Mouse (Mus musculus) embryo, embryonic 11.5 days (tissue): ENCODE measurements around the gene Coq8b.
A peak's percentile ranks its signal among the peaks of the same experiment; 100 is the strongest.

Source experiments
- DNase-seq: peaks from one replicate; pipeline ENCODE4 v3.0.0-alpha.2; 2012; ENCODE audit warnings: low read depth, low spot score

Gene Coq8b

DNA sequence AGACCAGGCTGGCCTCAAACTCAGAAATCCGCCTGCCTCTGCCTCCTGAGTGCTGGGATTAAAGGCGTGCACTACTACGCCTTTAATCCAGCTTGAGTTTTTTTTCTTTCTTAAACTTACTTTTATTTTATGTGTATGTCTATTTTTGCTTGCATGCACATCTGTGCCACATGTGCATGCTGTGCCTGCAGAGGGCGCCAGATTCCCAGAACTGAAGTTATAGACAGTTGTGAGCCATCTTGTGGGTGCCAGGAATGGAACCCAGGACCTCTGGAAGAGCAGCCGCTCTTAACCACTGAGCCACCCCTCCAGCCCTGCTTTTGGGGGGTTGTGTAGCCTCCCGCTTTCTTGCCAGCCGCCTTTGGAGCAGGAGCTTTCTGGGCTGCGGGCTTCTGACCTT is 38.6 kb downstream of the Coq8b start:
- no peak for DNase-seq

DNA sequence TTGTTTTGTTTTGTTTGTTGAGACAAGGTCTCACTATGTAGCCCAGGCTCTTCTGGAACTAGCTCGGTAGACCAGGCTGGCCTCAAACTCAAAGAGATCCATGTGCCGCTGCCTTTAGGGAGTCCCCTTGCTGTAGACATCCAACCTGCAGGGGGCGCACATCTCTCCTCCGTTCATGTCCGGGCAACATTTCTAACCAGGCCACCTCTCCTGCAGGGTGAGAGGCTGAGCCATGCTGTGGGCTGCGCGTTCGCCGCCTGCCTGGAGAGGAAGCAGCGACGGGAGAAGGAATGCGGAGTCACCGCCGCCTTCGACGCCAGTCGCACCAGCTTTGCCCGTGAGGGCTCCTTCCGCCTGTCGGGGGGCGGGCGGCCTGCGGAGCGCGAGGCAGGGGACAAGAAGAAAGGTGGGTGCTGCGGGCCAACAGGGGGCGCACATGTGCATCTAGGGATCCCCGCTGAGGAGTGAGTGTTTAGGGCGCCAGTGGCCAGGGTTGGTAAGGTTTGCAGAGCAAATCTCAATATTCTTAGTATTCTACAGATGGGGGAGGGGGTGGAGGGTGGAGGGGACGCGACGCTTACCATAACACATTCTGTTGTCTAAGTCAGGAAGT is 41.0 kb downstream of the Coq8b start:
- DNase-seq: no peak

GRCm38 (mm10) chr7:27274916-27275315 is 42.1 kb downstream of the Coq8b start:
- no peak for DNase-seq

DNA sequence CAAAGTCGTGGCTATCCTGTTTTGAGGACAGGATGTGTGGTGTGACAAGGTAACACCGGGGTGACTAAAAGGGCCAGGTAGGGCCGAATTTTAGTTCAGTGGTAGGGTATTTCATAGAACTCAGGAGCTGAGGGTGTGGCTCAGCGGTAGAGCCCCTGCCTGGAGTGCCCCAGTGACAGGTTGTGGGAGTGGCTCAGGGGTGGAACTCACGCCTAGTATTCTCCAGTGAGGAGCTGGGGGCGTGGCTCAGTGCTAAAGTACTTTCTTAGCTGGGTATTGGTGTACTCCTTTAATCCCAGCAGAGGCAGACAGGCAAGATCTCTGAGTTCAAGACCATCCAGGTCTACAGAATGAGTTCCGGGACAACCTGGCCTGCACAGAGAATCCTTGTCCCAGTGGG is 43.2 kb downstream of the Coq8b start:
- DNase-seq: no peak

GRCm38 (mm10) chr7:27277191-27277590 is 44.4 kb downstream of the Coq8b start:
- DNase-seq: no peak

GRCm38 (mm10) chr7:27281717-27282116 is 48.9 kb downstream of the Coq8b start:
- no peak for DNase-seq

DNA sequence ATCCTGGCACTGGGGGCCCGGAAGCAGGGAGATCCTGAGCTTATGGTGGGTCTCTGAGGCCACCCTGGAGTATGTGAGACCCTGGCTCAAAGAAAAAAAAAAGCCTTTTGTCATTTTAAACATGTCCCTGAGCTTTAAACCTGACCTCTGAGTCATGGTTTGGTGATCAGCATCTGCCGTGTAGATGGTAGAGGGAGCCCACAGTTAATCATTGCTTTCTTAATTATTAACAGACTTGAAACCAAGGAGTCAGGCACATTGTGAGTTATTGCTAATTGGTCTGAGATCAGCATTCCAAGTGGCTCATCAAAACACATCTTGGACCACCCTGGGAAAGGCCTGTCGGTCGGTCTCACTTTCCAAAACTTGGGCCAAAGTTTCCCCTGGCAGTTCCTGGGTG is 49.4 kb downstream of the Coq8b start:
- no peak for DNase-seq

DNA sequence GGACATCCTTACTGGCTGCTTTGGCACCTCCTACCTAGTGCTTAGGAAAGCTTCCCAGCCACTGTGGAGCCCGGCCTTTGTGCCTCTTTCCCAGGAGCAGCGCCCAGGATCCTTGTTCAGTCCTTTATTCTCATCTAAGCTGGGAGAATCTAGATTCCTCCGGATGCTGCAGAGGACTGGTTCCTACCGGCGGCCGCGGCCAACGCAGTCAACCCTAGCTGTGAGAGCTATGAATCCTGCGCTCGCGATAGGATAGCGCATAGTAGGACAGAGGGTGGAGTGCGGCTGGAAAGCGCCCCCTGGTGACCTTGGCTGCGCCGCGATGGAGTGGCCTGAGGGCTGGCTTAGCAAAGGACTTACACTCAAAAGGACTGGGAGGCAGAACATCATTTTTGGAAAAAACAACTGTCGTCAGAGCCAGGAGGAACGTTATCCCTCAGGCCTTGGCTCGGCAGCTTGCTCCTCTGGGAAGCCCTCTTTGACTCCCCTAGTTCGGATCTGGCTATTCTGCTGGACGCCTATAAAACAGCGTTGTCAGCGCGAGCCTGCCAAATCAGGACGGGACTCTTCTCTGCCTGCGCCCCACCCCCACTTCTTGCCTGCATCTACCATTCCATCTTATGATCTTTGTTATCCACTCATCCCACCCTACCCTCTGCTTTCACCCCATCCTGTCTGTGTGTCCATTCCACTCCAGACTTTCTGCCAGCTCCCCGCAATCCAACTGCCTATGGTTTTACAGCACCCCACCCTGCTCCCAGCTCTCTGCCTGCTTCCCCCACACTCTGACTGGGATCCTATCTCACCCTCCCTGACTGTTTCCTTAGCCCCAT is 52.3 kb downstream of the Coq8b start:
- peak; percentile 17 for DNase-seq

DNA sequence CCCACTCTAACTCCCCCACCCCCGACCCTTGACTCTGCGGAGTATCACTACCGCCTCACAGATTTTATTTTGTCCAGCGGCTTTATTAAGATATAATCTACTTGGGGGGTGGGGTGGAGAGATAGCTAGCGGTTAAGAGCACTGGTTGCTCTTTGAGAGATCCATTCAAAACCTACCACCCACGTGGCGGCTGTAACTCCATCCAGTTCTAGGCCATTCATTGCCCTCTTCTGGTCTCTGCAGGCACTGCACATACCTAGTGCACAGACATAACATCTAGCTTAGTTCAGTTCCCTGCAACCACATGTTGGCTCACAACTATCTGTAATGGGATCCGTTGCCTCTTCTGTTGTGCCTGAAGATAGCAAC is 52.9 kb downstream of the Coq8b start:
- DNase-seq: peak; percentile 64

DNA sequence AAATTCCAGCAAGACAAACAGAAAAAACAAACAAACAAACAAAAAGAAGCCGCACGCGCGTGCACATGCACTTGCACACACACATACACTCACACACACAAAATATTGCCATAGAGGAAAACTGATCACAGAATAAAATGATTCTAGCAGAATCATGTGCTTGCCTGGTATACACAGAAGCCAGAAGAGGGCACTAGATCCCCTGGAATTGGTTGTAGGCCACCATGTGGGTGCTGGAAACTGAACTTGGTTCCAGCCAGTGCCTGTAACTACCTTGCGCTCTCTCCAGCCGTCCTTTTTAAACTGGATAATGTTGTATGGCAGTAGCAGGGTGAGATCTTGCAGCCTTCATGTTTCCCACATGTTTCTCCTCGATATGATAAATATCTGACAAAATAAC is 55.9 kb downstream of the Coq8b start:
- DNase-seq: no peak

DNA sequence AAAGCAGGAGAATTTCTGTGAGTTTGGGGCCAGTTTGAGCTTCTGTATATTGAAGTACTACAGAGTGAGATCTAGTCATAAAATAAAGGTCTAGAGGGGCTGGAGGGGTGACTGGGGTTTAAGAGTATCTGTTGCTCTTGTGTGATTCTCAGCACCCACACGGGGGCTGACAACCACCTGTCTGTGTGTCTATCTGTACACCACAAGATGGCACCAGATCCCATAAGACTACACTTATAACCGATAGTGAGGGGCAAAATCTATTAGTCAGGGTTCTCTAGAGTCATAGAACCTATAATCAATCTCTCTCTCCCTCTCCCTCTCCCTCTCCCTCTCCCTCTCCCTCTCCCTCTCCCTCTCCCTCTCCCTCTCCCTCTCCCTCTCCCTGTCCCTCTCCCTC is 57.7 kb downstream of the Coq8b start:
- DNase-seq: no peak

DNA sequence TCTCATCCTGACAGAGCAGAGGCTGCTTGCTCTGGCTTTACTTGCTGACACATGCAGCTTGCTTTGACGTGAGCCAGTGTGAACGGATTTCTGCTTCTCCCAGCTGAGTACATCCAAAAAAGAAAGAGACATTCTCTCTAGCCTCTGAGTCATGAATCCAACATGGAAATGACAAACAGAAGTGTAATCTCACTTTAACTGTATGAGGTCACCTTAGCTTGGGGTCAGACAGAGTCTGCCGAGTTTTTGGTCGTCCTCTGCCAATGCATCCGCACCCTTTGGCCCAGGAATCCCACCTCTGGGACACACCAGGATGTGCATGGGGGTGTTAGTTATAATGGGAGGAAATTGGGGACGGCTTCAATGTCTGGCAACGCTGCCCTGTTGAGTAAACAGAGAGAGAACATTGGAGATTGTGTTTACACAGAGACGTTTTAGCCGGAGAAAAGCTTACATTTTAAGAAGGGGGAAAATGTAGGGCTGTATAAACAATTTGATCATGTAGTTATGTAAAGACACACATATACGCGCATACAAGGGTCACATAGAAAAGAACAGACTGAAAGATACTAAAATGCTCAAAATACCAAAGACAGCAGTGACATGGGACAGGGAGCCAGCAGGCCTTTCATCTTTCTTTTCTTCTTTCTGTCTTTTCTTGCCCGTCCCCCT is 59.1 kb downstream of the Coq8b start:
- DNase-seq: no peak

- DNase-seq: no peak
Measured at GRCm38 (mm10) chr7:27295956-27296355, 63.1 kb downstream of the Coq8b start.

DNA sequence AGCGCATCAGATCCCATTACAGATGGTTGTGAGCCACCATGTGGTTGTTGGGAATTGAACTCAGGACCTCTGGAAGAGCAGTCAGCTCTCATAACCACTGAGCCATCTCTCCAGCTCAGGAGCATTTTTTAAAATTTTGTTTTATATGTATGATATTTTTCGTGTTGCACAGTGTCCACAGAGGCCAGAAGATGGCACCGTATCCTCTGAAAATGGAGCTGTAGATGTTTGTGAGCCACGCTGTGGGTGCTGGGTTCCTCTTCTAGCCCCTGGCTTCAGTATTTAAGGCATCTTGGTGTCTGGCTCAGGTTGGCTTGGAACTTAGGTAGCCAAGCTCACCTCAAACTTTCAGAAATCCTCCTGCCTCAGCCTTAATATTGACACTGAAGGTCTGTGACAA is 63.7 kb downstream of the Coq8b start:
- DNase-seq: no peak

GRCm38 (mm10) chr7:27298033-27298610 is 65.3 kb downstream of the Coq8b start:
- no peak for DNase-seq

- no peak for DNase-seq
Measured at GRCm38 (mm10) chr7:27298816-27299215, 66.0 kb downstream of the Coq8b start.

GRCm38 (mm10) chr7:27300351-27300750 is 67.5 kb downstream of the Coq8b start:
- no peak for DNase-seq

- DNase-seq: no peak
Measured at GRCm38 (mm10) chr7:27300801-27301200, 68.0 kb downstream of the Coq8b start.

GRCm38 (mm10) chr7:27302172-27302571 is 69.3 kb downstream of the Coq8b start:
- DNase-seq: peak; percentile 61

- no peak for DNase-seq
Measured at GRCm38 (mm10) chr7:27305091-27305730, 72.4 kb downstream of the Coq8b start.

- no peak for DNase-seq
Measured at GRCm38 (mm10) chr7:27306161-27307160, 73.6 kb downstream of the Coq8b start.
